Mouse (Mus musculus) limb, embryonic 11.5 days (tissue): ENCODE results near the gene Adcy2. TPM values are rescaled to one million over a fixed set of nuclear protein-coding genes. Genes with fewer than 3 reads are reported as not detected.
A peak's percentile ranks its signal among the peaks of the same experiment; 100 is the strongest.

Experiments
- ATAC-seq: fragments of 200-750 bp; cut with Nextera tagmentation; 2 replicates; pipeline ENCODE4 v1.8.0; 2017; ENCODE audit warnings: low read depth; ENCODE audit not compliant: insufficient number of reproducible peaks, low FRiP score, low TSS enrichment
- DNase-seq: peaks from one replicate; pipeline ENCODE4 v3.0.0-alpha.2; 2015; ENCODE audit warnings: low spot score
- H3K27ac ChIP-seq: fragments of 300-500 bp; sonication (generic); replicated peaks from 2 replicates; pipeline ENCODE4 v1.5.1; 2014; ENCODE audit warnings: low read depth, mild to moderate bottlenecking, low read length
- H3K27me3 ChIP-seq: fragments of 300-500 bp; sonication (generic); 2 replicates; pipeline ENCODE4 v1.6.1; 2014; ENCODE audit warnings: mild to moderate bottlenecking, low read length, mixed read lengths; ENCODE audit not compliant: control insufficient read depth, insufficient read depth
- H3K36me3 ChIP-seq: fragments of 300-500 bp; sonication (generic); 2 replicates; pipeline ENCODE4 v1.6.1; 2014; ENCODE audit warnings: mild to moderate bottlenecking, low read length, moderate library complexity, mixed read lengths; ENCODE audit not compliant: control insufficient read depth, insufficient read depth
- H3K4me1 ChIP-seq: fragments of 300-500 bp; sonication (generic); 2 replicates; pipeline ENCODE4 v1.6.1; 2014; ENCODE audit warnings: low read length, mixed read lengths; ENCODE audit not compliant: control insufficient read depth, insufficient read depth
- H3K4me2 ChIP-seq: fragments of 300-500 bp; sonication (generic); 2 replicates; pipeline ENCODE4 v1.6.1; 2014; ENCODE audit warnings: low read depth, mild to moderate bottlenecking, moderate library complexity; ENCODE audit not compliant: severe bottlenecking
- H3K4me3 ChIP-seq: fragments of 300-500 bp; sonication (generic); 2 replicates; pipeline ENCODE4 v1.5.1; 2014; ENCODE audit warnings: low read depth, low read length
- H3K9ac ChIP-seq: fragments of 300-500 bp; sonication (generic); 2 replicates; pipeline ENCODE4 v1.6.1; 2014; ENCODE audit warnings: mild to moderate bottlenecking, low read length
- H3K9me3 ChIP-seq: fragments of 300-500 bp; sonication (generic); 2 replicates; pipeline ENCODE4 v1.6.1; 2016; ENCODE audit warnings: low read length; ENCODE audit not compliant: control insufficient read depth
- WGBS: fragments of 180-500 bp; shearing (Covaris S2); extraction: QIAGEN DNeasy Blood & Tissue Kit; methylation state at CpG from one replicate; pipeline ENCODE4 v1.1.7; 2014; 5-methylcytosine and 5-hydroxymethylcytosine counted together
- polyA plus RNA-seq: library from polyadenylated mRNA; unstranded; fragments of >200 nt; fragmentation: Nextera tagmentation; extraction: Ambion mirVana; gene quantifications from 2 replicates; pipeline ENCODE4 v1.2.1, GENCODE M21; 2014

The Adcy2 gene
- polyA plus RNA-seq, 1 experiment from 2014 or later, result 3.1 TPM

- ATAC-seq, result no peak
- DNase-seq, result no peak
- no peaks in the 10 kb centered on the region for H3K36me3 ChIP-seq
- H3K27ac ChIP-seq, result no peak overlapping the region
- WGBS, result 56% methylated on average over 2 of the region's 2 CpGs
- H3K4me2 ChIP-seq, result no peak overlapping the region
- H3K9me3 ChIP-seq, result no peaks in the 10 kb centered on the region
- H3K4me3 ChIP-seq, result no peak overlapping the region
- H3K4me1 ChIP-seq, result no peaks in the 10 kb centered on the region
- H3K27me3 ChIP-seq, result no peaks in the 10 kb centered on the region
- H3K9ac ChIP-seq, result no peak overlapping the region
Observed at GRCm38 (mm10) chr13:68942735-68943134, 56.6 kb downstream of the Adcy2 start.

DNA sequence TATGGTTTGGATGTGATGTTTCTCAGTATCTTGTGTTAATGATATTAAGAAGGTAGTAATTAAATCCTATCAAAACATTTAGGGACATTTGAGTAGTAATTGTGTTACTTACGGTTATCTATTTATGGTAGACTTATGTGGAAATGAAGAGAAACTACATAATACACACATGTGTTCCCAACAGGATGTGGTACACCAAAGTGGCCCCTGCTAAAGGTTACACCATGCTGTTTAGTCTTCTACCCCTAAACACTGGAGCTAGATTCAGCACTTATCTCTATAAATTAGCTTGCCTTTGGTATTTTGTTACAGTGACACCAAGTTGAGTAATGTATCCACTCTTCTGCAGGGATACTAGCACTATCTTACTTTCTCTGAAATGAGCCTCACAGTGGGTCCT lies 57.9 kb downstream of the Adcy2 start:
- 92% methylated on average over 1 of the region's 1 CpGs for WGBS
- ATAC-seq, result no peak

DNA sequence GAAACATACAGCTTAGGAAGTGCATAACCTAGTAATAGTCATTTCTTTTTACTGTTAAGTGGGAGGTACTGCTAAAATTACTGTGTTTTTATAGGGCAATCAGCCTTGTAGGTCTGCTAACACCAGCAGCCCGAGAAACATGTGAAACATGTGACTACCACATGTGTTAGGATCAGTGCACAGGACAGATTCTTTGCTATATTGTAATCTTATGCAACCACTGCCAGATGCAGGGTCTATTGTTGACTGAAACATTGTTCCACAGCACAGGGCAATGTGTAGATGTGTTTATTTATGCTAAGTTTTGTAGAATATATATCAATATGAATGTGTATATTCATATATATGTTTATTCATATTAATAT lies 67.1 kb downstream of the Adcy2 start:
- no peak overlapping the region for H3K27ac ChIP-seq
- ATAC-seq (peak; percentile 58), DNase-seq (peak; percentile 42)

More for the DNA sequence above, 57.9 kb downstream of the Adcy2 start:
- H3K9me3 ChIP-seq, result no peaks in the 10 kb centered on the region
- H3K27me3 ChIP-seq, result no peaks in the 10 kb centered on the region
- no peak overlapping the region for H3K27ac ChIP-seq
- H3K9ac ChIP-seq, result no peak overlapping the region
- H3K4me3 ChIP-seq, result no peak overlapping the region
- H3K4me2 ChIP-seq, result no peak overlapping the region
- H3K4me1 ChIP-seq, result no peaks in the 10 kb centered on the region
- H3K36me3 ChIP-seq, result no peaks in the 10 kb centered on the region
- DNase-seq, result no peak

DNA sequence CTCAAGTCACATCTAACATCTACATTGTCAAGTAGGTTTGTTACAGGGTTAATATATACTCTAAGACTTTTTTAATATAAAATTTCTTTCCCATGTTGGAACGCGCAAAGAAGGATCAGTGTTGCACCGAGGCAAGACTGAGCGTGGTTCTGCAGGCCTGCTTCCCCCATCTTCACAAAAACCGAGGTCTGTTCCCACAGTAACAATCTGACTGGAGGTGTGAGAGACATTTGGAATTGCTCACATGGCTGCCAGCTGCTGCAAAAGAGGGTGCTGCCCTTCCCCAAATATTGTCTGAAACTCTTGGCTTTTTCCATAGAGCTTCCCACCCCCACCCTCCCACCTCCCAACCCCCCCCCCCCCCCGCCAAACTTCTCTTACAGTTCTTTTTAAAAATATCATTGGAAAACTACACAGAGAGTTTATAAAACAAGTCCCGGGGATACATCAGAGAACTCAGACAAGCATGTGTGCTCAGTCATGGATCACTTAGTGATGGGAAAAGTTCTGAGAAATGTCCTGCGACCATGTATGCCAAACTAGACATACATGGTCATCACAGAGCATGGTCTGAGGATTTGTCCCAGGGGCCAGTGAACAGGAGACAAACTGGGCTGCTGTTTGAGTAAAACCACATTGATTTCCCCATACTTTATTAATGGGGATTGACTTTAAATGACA lies 67.6 kb downstream of the Adcy2 start:
- Histone ChIP-seq H3K9me3 (no peaks in the 10 kb centered on the region), H3K4me3 (no peak overlapping the region), H3K4me1 (no peaks in the 10 kb centered on the region), H3K27ac (no peak overlapping the region), H3K27me3 (no peaks in the 10 kb centered on the region), H3K4me2 (no peak overlapping the region), H3K36me3 (no peaks in the 10 kb centered on the region), H3K9ac (no peak overlapping the region)
- DNase-seq (peak; percentile 34), ATAC-seq (no peak)
- 68% methylated on average over 8 of the region's 8 CpGs for WGBS

More for the DNA sequence above, 67.1 kb downstream of the Adcy2 start:
- no peaks in the 10 kb centered on the region for H3K9me3 ChIP-seq
- H3K27me3 ChIP-seq, result no peaks in the 10 kb centered on the region
- H3K4me3 ChIP-seq, result no peak overlapping the region
- WGBS, result 15% methylated on average over 1 of the region's 1 CpGs
- H3K4me2 ChIP-seq, result no peak overlapping the region
- no peak overlapping the region for H3K9ac ChIP-seq
- no peaks in the 10 kb centered on the region for H3K4me1 ChIP-seq
- H3K36me3 ChIP-seq, result no peaks in the 10 kb centered on the region

- Histone ChIP-seq H3K4me3 (no peak overlapping the region), H3K27ac (no peak overlapping the region), H3K27me3 (no peaks in the 10 kb centered on the region), H3K36me3 (no peaks in the 10 kb centered on the region), H3K9me3 (no peaks in the 10 kb centered on the region), H3K4me2 (no peak overlapping the region), H3K9ac (no peak overlapping the region), H3K4me1 (no peaks in the 10 kb centered on the region)
- ATAC-seq (no peak), DNase-seq (peak; percentile 21)
- 73% methylated on average over 6 of the region's 6 CpGs for WGBS
Observed at GRCm38 (mm10) chr13:68928469-68928868, 70.9 kb downstream of the Adcy2 start.

DNA sequence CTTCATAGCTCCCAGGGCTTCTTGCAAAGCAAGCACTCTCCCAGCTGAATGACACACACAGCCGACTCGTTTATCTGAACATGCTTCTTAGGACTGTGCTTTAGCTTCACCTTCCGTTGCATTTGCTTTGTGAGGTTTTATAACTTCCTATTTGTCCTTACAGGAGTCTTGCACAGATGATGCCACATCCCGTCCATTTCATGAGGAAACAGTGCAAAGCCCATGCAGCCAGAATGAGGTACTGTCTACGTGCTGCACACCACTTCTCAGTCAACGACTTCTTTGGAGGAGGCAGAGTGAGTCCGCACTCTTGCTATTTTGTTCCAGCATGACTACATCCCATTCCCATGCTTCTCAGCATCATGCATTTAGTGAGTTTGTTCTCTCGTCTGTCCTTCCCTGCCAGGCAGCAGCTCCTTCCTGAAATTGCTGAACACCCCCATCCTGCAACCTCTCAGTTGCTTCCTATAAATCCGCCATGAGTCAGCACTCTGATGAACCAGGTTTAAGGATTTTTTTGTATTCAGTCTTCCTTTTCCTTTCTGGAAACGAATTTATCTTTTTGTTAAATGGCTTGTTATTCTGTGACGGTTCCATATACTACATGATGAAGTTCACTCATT lies 85.6 kb downstream of the Adcy2 start:
- 77% methylated on average over 11 of the region's 11 CpGs for WGBS
- Histone ChIP-seq H3K9ac (no peak overlapping the region), H3K4me3 (no peak overlapping the region), H3K4me2 (no peak overlapping the region), H3K27me3 (no peaks in the 10 kb centered on the region), H3K36me3 (no peaks in the 10 kb centered on the region), H3K9me3 (no peaks in the 10 kb centered on the region), H3K4me1 (no peaks in the 10 kb centered on the region), H3K27ac (no peak overlapping the region)
- no peak for DNase-seq
- no peak for ATAC-seq

DNA sequence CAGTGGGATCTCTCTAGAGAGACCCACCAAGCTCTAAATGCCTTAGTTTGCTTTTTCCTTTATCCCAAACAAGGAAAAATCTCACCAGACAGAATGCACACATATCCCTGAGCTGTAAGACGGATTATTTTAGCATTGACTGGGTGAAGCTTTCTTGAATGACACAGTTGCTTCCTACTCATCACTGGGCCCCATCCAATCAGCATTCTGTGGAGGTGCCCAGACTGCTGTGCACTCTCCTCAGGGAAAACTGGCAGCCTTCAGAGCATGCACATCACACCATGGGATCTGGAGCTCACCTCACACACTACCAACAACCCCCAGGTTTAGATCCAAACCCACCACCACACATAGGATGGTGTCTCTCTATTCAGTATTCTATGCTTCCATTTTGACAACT lies 92.7 kb downstream of the Adcy2 start:
- ATAC-seq, result no peak
- no peak for DNase-seq
- H3K27ac ChIP-seq, result no peak overlapping the region
- no peaks in the 10 kb centered on the region for H3K9me3 ChIP-seq
- H3K36me3 ChIP-seq, result no peaks in the 10 kb centered on the region
- no peaks in the 10 kb centered on the region for H3K27me3 ChIP-seq
- H3K9ac ChIP-seq, result no peak overlapping the region
- no peak overlapping the region for H3K4me3 ChIP-seq
- H3K4me1 ChIP-seq, result no peaks in the 10 kb centered on the region
- no peak overlapping the region for H3K4me2 ChIP-seq
- 66% methylated on average over 1 of the region's 1 CpGs for WGBS

DNA sequence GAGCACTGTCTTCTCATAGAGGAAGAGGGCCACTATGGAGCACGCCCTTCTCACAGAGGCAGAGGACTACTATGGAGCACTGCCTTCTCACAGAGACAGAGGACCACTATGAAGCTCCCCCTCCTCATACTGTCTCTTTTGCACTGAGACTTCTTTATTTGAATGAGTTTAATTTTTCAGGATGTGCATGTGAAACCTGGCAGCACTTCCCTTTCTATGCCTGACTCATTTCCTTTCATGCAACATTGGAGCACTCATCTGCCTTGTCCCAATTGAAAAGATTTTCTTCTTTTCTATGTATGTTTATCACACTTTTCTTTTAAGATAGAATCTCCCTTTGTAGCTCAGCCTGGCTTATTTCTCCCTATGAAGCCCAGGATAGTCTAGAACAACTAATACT lies 96.6 kb downstream of the Adcy2 start:
- Histone ChIP-seq H3K36me3 (no peaks in the 10 kb centered on the region), H3K27ac (no peak overlapping the region), H3K4me1 (no peaks in the 10 kb centered on the region), H3K9ac (no peak overlapping the region), H3K27me3 (no peaks in the 10 kb centered on the region), H3K9me3 (no peaks in the 10 kb centered on the region), H3K4me2 (no peak overlapping the region), H3K4me3 (no peak overlapping the region)
- no peak for DNase-seq
- no peak for ATAC-seq
- 83% methylated on average over 1 of the region's 1 CpGs for whole genome bisulfite sequencing
